Mouse (Mus musculus): Measurements from ENCODE around the gene Khdrbs2. TPM values are rescaled to one million over a fixed set of nuclear protein-coding genes. Genes with fewer than 3 reads are reported as not detected.

Khdrbs2 gene
- polyA plus RNA-seq (2014; fragmentation: Illumina TruSeq; extraction: RNeasy Lipid Tissue Mini Kit (QIAGEN cat#74804); ENCODE audit: insufficient read depth, low read depth, low replicate concordance) = not detected

GRCm38 (mm10) chr1:32172506-32173239 is at the start of gene Khdrbs2:
Khdrbs2 (plus strand) TSS chr1:32172714.

GRCm38 (mm10) chr1:32547194-32547593 is 374.7 kb downstream of the Khdrbs2 start, which contains the start of gene Gm5415:
Gm5415 (minus strand) TSS chr1:32547294.

Data from lung, adult 10 weeks (tissue).